In genomic region chr17:47738066-47738878, GRCm38 (mm10) we compare ENCODE assay signal across 8 mouse cellular contexts. TPM values are rescaled to one million over a fixed set of nuclear protein-coding genes. Genes with fewer than 3 reads are reported as not detected.
DNase-seq lines count a peak whose midpoint lies in the region; ATAC-seq and TF ChIP-seq lines count a peak whose summit lies in the region.

No protein-coding gene starts in this region.

- WGBS in cerebellum, adult 2 months, result under 1% methylated on average over 55 of the region's 61 CpGs
- WGBS in forebrain, postnatal 0 days, result 3% methylated on average over 60 of the region's 61 CpGs
- WGBS in hindbrain, embryonic 16.5 days, result 2% methylated on average over 49 of the region's 61 CpGs
- 2% methylated on average over 53 of the region's 61 CpGs for WGBS in liver, embryonic 12.5 days (ENCODE audit: insufficient replicate concordance)
- under 1% methylated on average over 58 of the region's 61 CpGs for WGBS in stomach, postnatal 0 days

- peak overlapping the region; percentile 92 for H3K4me3 ChIP-seq in cerebellum, adult 2 months (replicated peaks; ENCODE audit: insufficient read depth, low read depth, low read length)
- H3K4me3 ChIP-seq in forebrain, postnatal 0 days (ENCODE audit: low read depth, low read length), result peak overlapping the region; percentile 52
- H3K4me3 ChIP-seq in hindbrain, embryonic 16.5 days (ENCODE audit: low read length), result peak overlapping the region; percentile 64
- peak overlapping the region; percentile 68 for H3K4me3 ChIP-seq in liver, embryonic 12.5 days
- H3K4me3 ChIP-seq in stomach, postnatal 0 days (ENCODE audit: low read depth, low read length), result peak overlapping the region; percentile 78

- no peak for TF ChIP-seq POLR2A in cerebellum, adult 2 months (IDR thresholded peaks at IDR 0.05; ENCODE audit: borderline replicate concordance, insufficient read depth, low read length)

- peak overlapping the region; percentile 95 for H3K4me2 ChIP-seq in forebrain, postnatal 0 days (ENCODE audit: low read depth)
- peak overlapping the region; percentile 92 for H3K4me2 ChIP-seq in hindbrain, embryonic 16.5 days (ENCODE audit: low read length)
- H3K4me2 ChIP-seq in liver, embryonic 12.5 days, result peak overlapping the region; percentile 100
- peak overlapping the region; percentile 91 for H3K4me2 ChIP-seq in stomach, postnatal 0 days (replicated peaks; ENCODE audit: low read depth)

- peak overlapping the region; percentile 69 for H3K27ac ChIP-seq in cerebellum, adult 2 months (ENCODE audit: insufficient read depth, low read length)
- H3K27ac ChIP-seq in forebrain, postnatal 0 days (ENCODE audit: low read depth, low read length), result no peak overlapping the region
- no peak overlapping the region; the same call in 1 of the 2 replicates for H3K27ac ChIP-seq in hindbrain, embryonic 16.5 days (ENCODE audit: low read depth, low read length)
- H3K27ac ChIP-seq in liver, embryonic 12.5 days, result peak overlapping the region; percentile 50
- peak overlapping the region; percentile 90 for H3K27ac ChIP-seq in stomach, postnatal 0 days (replicated peaks)

- peak overlapping the region; percentile 41 for H3K9ac ChIP-seq in forebrain, postnatal 0 days
- H3K9ac ChIP-seq in hindbrain, embryonic 16.5 days (ENCODE audit: low read depth, low read length), result peak overlapping the region; percentile 65
- peak overlapping the region; percentile 74 for H3K9ac ChIP-seq in liver, embryonic 12.5 days
- peak overlapping the region; percentile 72 for H3K9ac ChIP-seq in stomach, postnatal 0 days (ENCODE audit: low read length)

- H3K4me1 ChIP-seq in cerebellum, adult 2 months (ENCODE audit: control insufficient read depth, insufficient read depth, low read length), result peaks cover 12% of the 10 kb centered on the region
- H3K4me1 ChIP-seq in forebrain, postnatal 0 days (ENCODE audit: insufficient read depth), result 0 out of 2 replicates have a peak, but pooled peaks cover 3% of the 10 kb centered on the region
- H3K4me1 ChIP-seq in hindbrain, embryonic 16.5 days (ENCODE audit: control insufficient read depth, insufficient read depth, low read depth, low read length), result peaks cover 15% of the 10 kb centered on the region
- H3K4me1 ChIP-seq in liver, embryonic 12.5 days, result peaks cover 42% of the 10 kb centered on the region
- H3K4me1 ChIP-seq in stomach, postnatal 0 days (replicated peaks; ENCODE audit: control insufficient read depth, insufficient read depth), result peaks cover 3% of the 10 kb centered on the region

- no peak for TF ChIP-seq EP300 in stomach, postnatal 0 days (optimal IDR thresholded peaks at IDR 0.05)

- no peak for TF ChIP-seq CTCF in cerebellum, adult 2 months (IDR thresholded peaks at IDR 0.05; ENCODE audit: borderline replicate concordance, insufficient read depth, low read depth, low read length)
- TF ChIP-seq CTCF in forebrain, postnatal 0 days (IDR thresholded peaks at IDR 0.05; ENCODE audit: low read depth), result no peak
- TF ChIP-seq CTCF in stomach, postnatal 0 days (IDR thresholded peaks at IDR 0.05; ENCODE audit: low read depth), result no peak; the same call in 1 of the 2 replicates

- no peaks in the 10 kb centered on the region for H3K9me3 ChIP-seq in forebrain, postnatal 0 days (ENCODE audit: low read length)
- H3K9me3 ChIP-seq in hindbrain, embryonic 16.5 days (ENCODE audit: control insufficient read depth, low read length), result no peaks in the 10 kb centered on the region
- no peaks in the 10 kb centered on the region for H3K9me3 ChIP-seq in liver, embryonic 12.5 days (replicated peaks)
- H3K9me3 ChIP-seq in stomach, postnatal 0 days (ENCODE audit: control insufficient read depth, low read length), result no peaks in the 10 kb centered on the region

- ATAC-seq in forebrain, postnatal 0 days, result 0 out of 2 replicates have a peak, but pooled peaks have one; percentile 16
- ATAC-seq in hindbrain, embryonic 16.5 days, result peak; percentile 19
- peak; percentile 30 for ATAC-seq in liver, embryonic 12.5 days
- peak; percentile 5; the same call in 1 of the 2 replicates for ATAC-seq in monocyte, adult 5-6 weeks (replicated peaks; ENCODE audit: insufficient number of reproducible peaks, low FRiP score, low TSS enrichment, poor library complexity, severe bottlenecking)
- peak; percentile 28 for ATAC-seq in stomach, postnatal 0 days (ENCODE audit: low FRiP score, low TSS enrichment)

- DNase-seq in heart, adult 11 months, result peak; percentile 96
- DNase-seq in heart, adult 8-10 months (ENCODE audit: low spot score), result no peak
- DNase-seq in cerebellum, adult 2 months, result peak; percentile 56 to 61
- no peak for DNase-seq in forebrain, postnatal 0 days
- DNase-seq in stomach, postnatal 0 days (ENCODE audit: low spot score), result peak; percentile 56

- no peaks in the 10 kb centered on the region for H3K27me3 ChIP-seq in cerebellum, adult 2 months (ENCODE audit: control insufficient read depth, insufficient read depth, low read length)
- peaks cover 14% of the 10 kb centered on the region for H3K27me3 ChIP-seq in forebrain, postnatal 0 days (ENCODE audit: insufficient read depth, low read length)
- H3K27me3 ChIP-seq in hindbrain, embryonic 16.5 days (replicated peaks; ENCODE audit: control insufficient read depth, insufficient read depth, low read length), result peaks cover 10% of the 10 kb centered on the region; the same call in 1 of the 2 replicates
- H3K27me3 ChIP-seq in liver, embryonic 12.5 days (replicated peaks), result peaks cover 37% of the 10 kb centered on the region
- H3K27me3 ChIP-seq in stomach, postnatal 0 days (ENCODE audit: control insufficient read depth, insufficient read depth, low read length), result no peaks in the 10 kb centered on the region

- H3K36me3 ChIP-seq in forebrain, postnatal 0 days (ENCODE audit: insufficient read depth), result no peaks in the 10 kb centered on the region
- no peaks in the 10 kb centered on the region for H3K36me3 ChIP-seq in hindbrain, embryonic 16.5 days (ENCODE audit: control insufficient read depth, insufficient read depth, low read length)
- H3K36me3 ChIP-seq in liver, embryonic 12.5 days, result no peaks in the 10 kb centered on the region
- no peaks in the 10 kb centered on the region for H3K36me3 ChIP-seq in stomach, postnatal 0 days (ENCODE audit: control insufficient read depth, insufficient read depth, low read length)

RNA-seq across cellular contexts. Expression of gene Tfeb, which starts 1.4 kb away (rescaled TPM):
- 10 to 100 TPM; 36.9 to 42.6 (median 39.1) TPM for total RNA-seq in heart, adult 8-10 months (2022)
- 26.4 and 27.5 TPM in 2 replicates for polyA plus RNA-seq in cerebellum, adult 2 months (2012; rRNA removed)
- total RNA-seq in forebrain, postnatal 0 days (2014; rRNA removed), result 4.1 and 5.5 TPM in 2 replicates
- polyA plus RNA-seq in forebrain, postnatal 0 days (2015; fragmentation: Nextera tagmentation; extraction: Ambion mirVana), result 3.3 and 4.6 TPM in 2 replicates
- polyA plus RNA-seq in hindbrain, embryonic 16.5 days (2015; fragmentation: Nextera tagmentation; extraction: Ambion mirVana), result 4.6 and 4.7 TPM in 2 replicates
- polyA plus RNA-seq in liver, embryonic 12.5 days (2016; fragmentation: Nextera tagmentation; extraction: Ambion mirVana), result 5.6 and 5.8 TPM in 2 replicates
- 61.8 to 91.9 TPM (median 65.3 TPM) in 3 replicates for total RNA-seq in monocyte, adult 5-6 weeks (2017)
- 10.4 and 13.8 TPM in 2 replicates for polyA plus RNA-seq in stomach, postnatal 0 days (2015; fragmentation: Nextera tagmentation; extraction: Ambion mirVana)

RNA-seq across cellular contexts. Expression of gene Pgc, which starts 11.6 kb away (rescaled TPM):
- total RNA-seq in heart, adult 8-10 months (2022), result not detected
- 0.13 and 0.31 TPM in 2 replicates for polyA plus RNA-seq in cerebellum, adult 2 months (2012; rRNA removed)
- total RNA-seq in forebrain, postnatal 0 days (2014; rRNA removed), result not detected in 2 replicates
- not detected in 2 replicates for polyA plus RNA-seq in forebrain, postnatal 0 days (2015; fragmentation: Nextera tagmentation; extraction: Ambion mirVana)
- polyA plus RNA-seq in hindbrain, embryonic 16.5 days (2015; fragmentation: Nextera tagmentation; extraction: Ambion mirVana), result 0.11 TPM in 1 of 2 replicates, not detected in the other
- polyA plus RNA-seq in liver, embryonic 12.5 days (2016; fragmentation: Nextera tagmentation; extraction: Ambion mirVana), result not detected in 2 replicates
- not detected in 3 replicates for total RNA-seq in monocyte, adult 5-6 weeks (2017)
- 1,647 and 1,784 TPM in 2 replicates for polyA plus RNA-seq in stomach, postnatal 0 days (2015; fragmentation: Nextera tagmentation; extraction: Ambion mirVana)

RNA-seq across cellular contexts. Expression of gene Prickle4, which starts 43.7 kb away (rescaled TPM):
- 1 to 10 TPM; 3.0 to 5.6 (median 3.7) TPM for total RNA-seq in heart, adult 8-10 months (2022)
- 1.5 and 2.4 TPM in 2 replicates for polyA plus RNA-seq in cerebellum, adult 2 months (2012; rRNA removed)
- 1.8 TPM in 1 of 2 replicates, not detected in the other for total RNA-seq in forebrain, postnatal 0 days (2014; rRNA removed)
- polyA plus RNA-seq in forebrain, postnatal 0 days (2015; fragmentation: Nextera tagmentation; extraction: Ambion mirVana), result 0.45 and 0.60 TPM in 2 replicates
- polyA plus RNA-seq in hindbrain, embryonic 16.5 days (2015; fragmentation: Nextera tagmentation; extraction: Ambion mirVana), result 0.72 and 1.6 TPM in 2 replicates
- not detected in 2 replicates for polyA plus RNA-seq in liver, embryonic 12.5 days (2016; fragmentation: Nextera tagmentation; extraction: Ambion mirVana)
- total RNA-seq in monocyte, adult 5-6 weeks (2017), result not detected in 3 replicates
- 0.19 and 0.51 TPM in 2 replicates for polyA plus RNA-seq in stomach, postnatal 0 days (2015; fragmentation: Nextera tagmentation; extraction: Ambion mirVana)

RNA-seq across cellular contexts. Expression of gene Gm21981, which starts 44.0 kb away (rescaled TPM):
- total RNA-seq in heart, adult 8-10 months (2022), result under 1 TPM; 0.31 to 0.68 (median 0.48) TPM
- polyA plus RNA-seq in cerebellum, adult 2 months (2012; rRNA removed), result 6.6 and 7.0 TPM in 2 replicates
- total RNA-seq in forebrain, postnatal 0 days (2014; rRNA removed), result 4.9 and 5.2 TPM in 2 replicates
- 0.76 and 0.97 TPM in 2 replicates for polyA plus RNA-seq in forebrain, postnatal 0 days (2015; fragmentation: Nextera tagmentation; extraction: Ambion mirVana)
- 1.4 TPM in 2 replicates for polyA plus RNA-seq in hindbrain, embryonic 16.5 days (2015; fragmentation: Nextera tagmentation; extraction: Ambion mirVana)
- polyA plus RNA-seq in liver, embryonic 12.5 days (2016; fragmentation: Nextera tagmentation; extraction: Ambion mirVana), result 0.06 and 0.07 TPM in 2 replicates
- 0.29 TPM in 1 of 3 replicates, not detected in the others for total RNA-seq in monocyte, adult 5-6 weeks (2017)
- 0.16 TPM in 1 of 2 replicates, not detected in the other for polyA plus RNA-seq in stomach, postnatal 0 days (2015; fragmentation: Nextera tagmentation; extraction: Ambion mirVana)

RNA-seq across cellular contexts. Expression of gene Frs3, which starts 49.4 kb away (rescaled TPM):
- 1 to 10 TPM; 4.8 to 7.5 (median 4.9) TPM for total RNA-seq in heart, adult 8-10 months (2022)
- polyA plus RNA-seq in cerebellum, adult 2 months (2012; rRNA removed), result 46.5 and 51.3 TPM in 2 replicates
- total RNA-seq in forebrain, postnatal 0 days (2014; rRNA removed), result 68.0 and 79.6 TPM in 2 replicates
- 33.6 and 43.6 TPM in 2 replicates for polyA plus RNA-seq in forebrain, postnatal 0 days (2015; fragmentation: Nextera tagmentation; extraction: Ambion mirVana)
- polyA plus RNA-seq in hindbrain, embryonic 16.5 days (2015; fragmentation: Nextera tagmentation; extraction: Ambion mirVana), result 55.7 and 58.1 TPM in 2 replicates
- 1.7 and 2.3 TPM in 2 replicates for polyA plus RNA-seq in liver, embryonic 12.5 days (2016; fragmentation: Nextera tagmentation; extraction: Ambion mirVana)
- total RNA-seq in monocyte, adult 5-6 weeks (2017), result 0.38 to 1.4 TPM (median 1.3 TPM) in 3 replicates
- polyA plus RNA-seq in stomach, postnatal 0 days (2015; fragmentation: Nextera tagmentation; extraction: Ambion mirVana), result 2.3 and 2.7 TPM in 2 replicates

Comparison
In these comparisons a context has a peak if more than half of its experiments do, and no peak if none do; other contexts are left out.
1. DNase-seq: peak in heart, adult 11 months (single experiment), cerebellum, adult 2 months (2 of 2) and stomach, postnatal 0 days (single experiment); none in heart, adult 8-10 months (single experiment) and forebrain, postnatal 0 days (single experiment).
2. H3K27ac ChIP-seq: peak in cerebellum, adult 2 months (single experiment), liver, embryonic 12.5 days (single experiment) and stomach, postnatal 0 days (single experiment); none in forebrain, postnatal 0 days (single experiment) and hindbrain, embryonic 16.5 days (single experiment).
3. RNA of gene Pgc, which starts 11.6 kb away (polyA plus RNA-seq): 1,647 to 1,784 TPM in stomach, postnatal 0 days; 0.13 to 0.31 TPM in cerebellum, adult 2 months, 0.11 TPM in hindbrain, embryonic 16.5 days, not detected in forebrain, postnatal 0 days and not detected in liver, embryonic 12.5 days; every median in the first group is over 1,000 times any median in the second.
4. Peak in every context shown above with its lines, with median percentiles within 50 percentile points of each other: H3K4me3 ChIP-seq, ATAC-seq, H3K4me2 ChIP-seq and H3K9ac ChIP-seq.